Mouse (Mus musculus) heart, postnatal 4 days (tissue): ENCODE measurements at regions not wholly inside any gene's neighbourhood (a gene's known extent, or its start where the extent isn't known, plus 50 kb on each side); places are given as distances from the start of the nearest gene placed in this dataset.

ENCODE experiments used
- DNase-seq: peaks from one replicate; pipeline ENCODE4 v3.0.0; 2021

DNA sequence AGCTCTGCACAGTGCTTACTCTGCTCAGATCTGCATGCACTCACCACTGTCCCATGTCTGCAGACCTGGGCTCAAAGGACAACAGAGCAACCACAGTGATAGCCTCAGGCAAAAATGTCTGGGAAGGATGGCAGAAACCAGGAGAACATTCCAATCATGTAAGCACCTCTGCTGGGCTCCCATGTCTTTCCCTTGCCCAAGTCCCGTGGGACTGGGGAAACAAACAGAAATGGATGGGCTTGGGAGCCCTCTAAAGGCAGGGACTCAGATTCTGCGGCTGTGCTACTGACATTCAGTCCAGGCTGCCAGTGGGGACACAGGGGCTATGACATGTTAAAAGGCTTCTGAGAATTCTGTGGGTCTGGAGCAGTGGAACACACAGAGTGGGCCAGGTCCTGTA lies 128.8 kb upstream of the Dock1 start:
- DNase-seq: no peak

DNA sequence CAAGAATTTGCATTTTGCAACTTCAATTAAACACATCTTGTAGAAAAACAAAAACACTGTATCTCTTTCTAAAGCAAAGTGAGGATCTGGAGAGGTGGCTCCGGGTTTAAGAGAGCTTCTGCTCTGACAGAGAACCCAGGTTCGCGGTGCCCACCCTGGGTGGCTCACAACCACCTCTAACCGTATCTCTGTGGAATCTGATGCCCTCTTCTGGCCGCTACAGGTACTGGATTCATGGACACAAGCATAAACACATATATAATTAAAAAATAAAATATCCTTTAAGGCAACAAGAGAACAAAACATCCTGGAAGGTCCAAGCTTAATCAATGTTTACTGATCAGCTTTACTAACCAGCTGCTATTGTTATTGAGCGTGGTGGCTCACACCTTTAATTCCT lies 124.3 kb upstream of the Dock1 start:
- DNase-seq: no peak

GRCm38 (mm10) chr7:134549286-134549919 lies 121.1 kb upstream of the Dock1 start:
- DNase-seq: no peak

DNA sequence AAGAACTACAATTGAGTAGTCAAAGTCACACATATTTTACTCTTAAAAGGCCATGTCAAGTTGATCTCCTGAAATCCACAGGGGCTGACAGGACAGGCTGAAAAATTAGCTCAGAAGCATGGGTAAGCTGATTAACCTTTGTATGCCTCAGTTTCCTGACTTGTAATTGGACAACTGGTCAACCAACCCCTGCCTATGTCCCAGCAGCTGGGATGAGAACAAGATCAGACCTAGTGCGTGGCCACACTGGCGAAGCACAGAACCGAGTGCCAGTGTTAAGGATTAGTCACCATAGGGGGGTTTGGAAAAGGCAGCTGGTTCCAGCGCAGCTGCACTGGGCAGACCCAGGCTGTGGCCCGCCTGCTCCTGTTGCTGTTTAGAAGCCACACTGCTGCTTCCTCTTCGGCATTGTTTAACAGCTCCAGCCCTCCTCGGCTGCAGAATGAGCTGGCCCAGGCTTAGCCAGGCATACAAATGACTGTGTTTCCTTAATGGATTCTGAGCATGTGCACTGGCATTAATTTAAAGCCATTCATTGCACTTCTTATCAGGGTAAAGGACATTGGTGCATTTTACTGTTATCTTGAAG lies 120.1 kb upstream of the Dock1 start:
- peak; percentile 36 for DNase-seq

- DNase-seq: peak; percentile 54
Measured at GRCm38 (mm10) chr7:134552051-134552451, 118.4 kb upstream of the Dock1 start.

DNA sequence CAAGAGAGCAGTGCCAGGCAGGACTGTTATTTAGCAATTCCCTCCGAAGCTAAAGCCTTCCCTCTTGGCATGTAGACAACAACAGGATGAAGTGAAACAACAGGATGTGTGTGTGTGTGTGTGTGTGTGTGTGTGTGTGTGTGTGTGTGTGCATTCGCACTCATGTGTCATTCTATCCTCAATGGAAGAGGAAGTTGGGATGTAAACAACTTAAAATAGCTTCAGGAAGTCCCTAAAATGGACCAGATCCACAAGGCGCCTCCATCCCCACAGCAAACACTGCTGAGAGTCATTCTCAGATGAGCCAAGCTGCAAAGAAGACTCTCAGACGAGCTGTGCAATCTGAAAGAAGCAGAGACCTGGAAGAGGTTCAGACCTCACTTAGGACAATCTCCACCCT lies 114.4 kb upstream of the Dock1 start:
- DNase-seq: no peak

- peak; percentile 80 for DNase-seq
Measured at GRCm38 (mm10) chr7:134566322-134566721, 104.1 kb upstream of the Dock1 start.

DNA sequence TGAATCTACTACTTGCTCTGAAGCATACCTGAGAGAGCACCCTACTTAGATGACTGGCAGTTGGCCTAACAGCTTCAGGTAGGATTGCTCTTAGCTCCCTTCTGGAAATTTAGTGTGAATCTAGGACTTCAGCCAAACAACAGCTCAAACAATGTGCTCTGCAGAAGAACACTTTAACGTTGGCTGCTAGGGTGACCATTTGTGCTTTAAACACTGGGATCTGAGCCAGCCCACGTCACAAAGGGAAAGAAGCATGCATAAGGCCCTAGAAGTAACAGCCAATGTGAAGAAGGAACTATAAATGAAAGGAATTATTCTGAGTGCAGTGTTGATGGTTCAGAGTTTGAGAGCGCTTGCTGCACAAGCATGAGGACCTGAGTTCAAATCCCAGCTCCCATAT lies 101.2 kb upstream of the Dock1 start:
- DNase-seq: peak; percentile 46

DNA sequence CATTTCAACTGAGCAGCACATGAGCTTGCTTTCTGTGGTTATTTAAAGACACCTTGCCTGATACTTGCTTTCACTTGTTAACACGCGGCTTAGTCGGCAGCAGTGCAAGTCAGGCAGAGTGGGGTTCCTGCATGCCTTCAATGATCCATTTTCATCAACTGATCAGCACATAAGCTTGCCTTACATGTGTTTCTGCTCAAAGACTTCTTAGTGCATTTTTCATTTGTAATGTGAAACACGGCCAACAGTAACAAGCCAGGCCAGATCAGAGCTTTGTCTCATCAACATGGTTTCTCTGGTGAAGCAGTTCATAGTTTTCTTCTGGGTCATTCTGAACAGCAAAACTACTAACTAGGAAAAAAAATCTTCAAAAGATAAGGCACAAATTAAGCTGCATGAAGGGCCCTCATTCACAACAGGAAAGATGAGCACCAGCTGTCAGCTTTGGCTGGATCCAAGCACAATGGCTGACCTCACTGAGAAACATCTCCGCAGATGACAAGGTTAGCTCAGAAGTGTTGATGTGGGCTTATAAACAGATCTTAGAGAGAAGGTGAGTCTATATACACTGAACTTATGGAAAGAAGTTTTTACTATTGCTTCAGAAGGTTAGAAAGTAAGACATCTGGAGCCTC lies 100.2 kb upstream of the Dock1 start:
- DNase-seq: no peak

DNA sequence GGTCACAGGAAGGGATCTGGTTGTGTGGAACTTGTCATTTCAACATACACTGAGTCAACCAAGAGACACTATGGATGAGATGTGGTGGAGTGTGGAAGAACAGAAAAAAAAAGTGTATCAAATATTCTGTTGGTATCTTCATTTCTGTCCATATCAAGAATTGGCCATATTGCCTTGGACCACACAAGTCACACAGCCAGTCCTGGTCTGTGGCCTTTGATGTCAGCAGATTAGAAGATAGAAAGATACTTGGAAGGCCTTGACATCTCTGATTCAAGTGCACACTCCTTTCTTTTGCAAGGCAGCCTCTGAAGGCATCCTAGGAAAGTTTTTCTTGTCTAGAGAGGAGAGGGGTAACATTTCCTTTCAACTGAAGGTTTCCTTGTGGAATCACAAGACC lies 88.7 kb upstream of the Dock1 start:
- no peak for DNase-seq

DNA sequence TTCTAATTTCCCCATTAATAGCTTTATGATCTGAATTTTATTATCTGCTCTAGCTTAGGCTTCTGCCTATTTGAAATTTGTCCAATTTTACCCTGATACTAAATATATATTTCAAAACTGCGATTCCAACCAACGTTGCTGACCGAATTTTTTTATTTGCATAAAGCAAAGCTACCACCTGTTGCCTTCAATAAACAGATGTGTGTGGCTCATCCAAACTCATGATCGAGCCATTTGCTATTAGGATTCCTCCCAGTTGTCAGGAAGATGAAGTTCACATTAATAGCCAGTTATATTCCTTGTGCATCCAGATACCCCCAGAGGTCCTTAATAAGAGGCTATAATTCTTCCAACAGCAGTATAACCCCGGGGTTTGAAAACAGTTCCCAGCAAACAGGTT lies 85.0 kb upstream of the Dock1 start:
- no peak for DNase-seq

DNA sequence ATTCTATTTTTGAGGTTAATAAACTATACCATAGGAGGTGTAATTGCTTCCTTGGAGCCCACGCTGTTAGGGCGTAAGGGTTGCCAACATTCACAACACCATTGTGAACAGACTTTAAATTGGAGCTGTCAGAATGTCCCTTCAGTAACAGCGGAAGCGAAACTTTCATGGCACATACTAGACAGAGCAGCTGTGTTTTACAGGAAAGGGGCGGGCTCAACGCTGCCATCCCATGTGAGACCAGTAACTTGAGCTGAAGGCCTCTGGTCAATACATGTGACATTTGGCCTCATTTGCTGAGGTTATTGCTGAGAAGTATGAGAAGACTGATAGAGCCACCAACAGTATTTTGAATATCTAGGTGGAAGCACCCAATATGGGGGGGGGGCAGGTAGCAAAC lies 83.5 kb upstream of the Dock1 start:
- no peak for DNase-seq

- DNase-seq: peak; percentile 22
Measured at GRCm38 (mm10) chr7:134607886-134608285, 62.6 kb upstream of the Dock1 start.

GRCm38 (mm10) chr7:134610159-134610558 lies 60.3 kb upstream of the Dock1 start:
- DNase-seq: no peak

GRCm38 (mm10) chr7:134611371-134611770 lies 59.1 kb upstream of the Dock1 start:
- DNase-seq: no peak

DNA sequence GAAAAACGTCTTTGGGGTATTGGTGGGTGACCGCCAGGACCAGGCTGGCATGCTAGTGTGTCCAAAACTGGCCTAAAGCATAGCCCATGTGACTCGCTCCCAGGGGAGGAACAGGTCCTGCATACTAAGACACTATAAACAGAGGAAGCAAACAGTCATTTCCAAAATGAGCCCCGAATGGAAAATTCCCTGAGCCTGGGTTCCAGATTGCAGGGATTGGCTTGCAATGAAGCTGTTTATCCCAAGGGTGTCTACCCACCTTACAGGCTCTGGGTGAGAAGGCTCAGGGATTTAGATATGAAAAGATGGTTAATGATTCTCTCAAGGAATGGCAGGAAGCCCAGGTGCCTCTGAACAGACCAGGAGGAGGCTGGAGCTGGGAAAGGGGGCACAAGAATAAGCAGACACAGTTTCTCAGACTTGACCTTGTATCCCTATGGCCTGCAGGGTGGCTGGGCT lies 58.2 kb upstream of the Dock1 start:
- no peak for DNase-seq

- DNase-seq: no peak
Measured at GRCm38 (mm10) chr7:134619220-134619975, 51.1 kb upstream of the Dock1 start.

DNA sequence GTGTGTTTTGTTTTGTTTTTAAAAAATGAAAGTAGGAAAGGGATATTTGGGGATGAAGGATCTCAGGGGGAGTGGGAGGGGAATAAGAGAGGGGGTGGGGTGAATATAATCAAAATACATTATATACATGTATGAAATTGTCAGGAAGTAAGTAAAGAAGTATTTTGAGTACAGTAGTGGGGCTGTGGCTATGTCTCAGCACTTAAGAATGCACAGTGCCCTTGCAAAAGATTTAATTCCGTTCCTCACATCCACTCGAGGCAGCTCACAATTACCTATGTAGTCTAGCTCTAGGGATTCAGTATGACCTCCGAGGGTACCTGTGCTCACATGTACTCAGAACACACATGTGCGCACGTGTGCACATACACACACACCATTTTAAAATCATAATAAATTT lies 50.4 kb upstream of the Dock1 start:
- no peak for DNase-seq
